In the genomic region with DNA sequence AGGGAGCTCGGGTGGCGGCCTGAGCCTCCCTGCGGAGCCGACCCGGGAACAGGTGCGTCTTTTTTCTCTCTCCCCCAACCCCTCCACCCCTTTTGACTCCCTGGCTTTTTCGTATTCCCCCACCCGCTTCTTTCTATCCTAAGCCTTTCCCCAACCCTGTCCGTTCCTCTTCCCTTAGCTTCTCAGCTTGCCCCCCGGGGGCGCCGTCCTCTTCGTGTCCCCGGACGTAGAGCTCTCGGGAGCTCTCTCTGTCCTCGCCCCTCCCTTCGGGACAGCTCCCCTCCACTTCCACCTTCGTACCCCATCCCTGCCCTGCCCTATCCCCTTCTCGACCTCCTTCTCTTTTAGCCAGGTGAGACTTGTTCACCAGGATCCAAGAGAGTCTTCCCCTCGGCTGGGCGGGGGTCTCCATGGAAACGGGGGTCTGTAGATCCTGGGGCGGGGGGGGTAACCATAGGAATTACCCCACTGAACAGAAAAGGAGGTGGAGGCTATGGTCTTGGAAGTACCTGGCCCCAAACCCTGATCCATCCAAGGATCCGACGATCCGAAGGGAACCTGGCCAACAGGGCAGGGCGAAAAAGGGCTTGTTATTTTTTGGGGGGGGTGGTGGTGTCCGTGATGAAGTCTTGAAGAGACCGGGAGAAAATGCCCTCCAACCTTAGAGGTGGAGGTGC, we compare ENCODE assay signal across 9 mouse cellular contexts. TPM values are rescaled to one million over a fixed set of nuclear protein-coding genes. Genes with fewer than 3 reads are reported as not detected.
DNase-seq lines count a peak whose midpoint lies in the region; ATAC-seq and TF ChIP-seq lines count a peak whose summit lies in the region.
"Had no signal": no experiment of that assay in that cellular context is flagged by ENCODE, and none has a peak within 500 bp of the region (broad histone marks: within the 10 kb centered on the region; RNA-seq: fewer than 3 reads in every experiment).

No protein-coding gene starts in this region.

- no peaks in the 10 kb centered on the region for H3K36me3 ChIP-seq in thymus, adult 2 months (ENCODE audit: control insufficient read depth, insufficient read depth, low read length)
- no peaks in the 10 kb centered on the region for H3K36me3 ChIP-seq in hindbrain, embryonic 15.5 days
- no peaks in the 10 kb centered on the region for H3K36me3 ChIP-seq in lung, embryonic 15.5 days
- no peaks in the 10 kb centered on the region for H3K36me3 ChIP-seq in testis, adult 2 months (ENCODE audit: control insufficient read depth, insufficient read depth, low read length)

- peak; percentile 22 for DNase-seq in embryo, embryonic 11 days
- no peak for DNase-seq in embryo, embryonic 10 days (ENCODE audit: low spot score)
- peak; percentile 26 for DNase-seq in thymus, adult 2 months
- DNase-seq in thymus, postnatal 25 days: no peak
- DNase-seq in spleen, adult 18-20 months: no peak

- peak overlapping the region; percentile 72 for H3K4me2 ChIP-seq in hindbrain, embryonic 15.5 days
- H3K4me2 ChIP-seq in lung, embryonic 15.5 days: peak overlapping the region; percentile 81

- H3K9ac ChIP-seq in hindbrain, embryonic 15.5 days: peak overlapping the region; percentile 63
- H3K9ac ChIP-seq in lung, embryonic 15.5 days: peak overlapping the region; percentile 50

- WGBS in thymus, adult 2 months: 3% methylated on average over 30 of the region's 30 CpGs
- WGBS in hindbrain, embryonic 15.5 days: 21% methylated on average over 29 of the region's 30 CpGs
- 8% methylated on average over 29 of the region's 30 CpGs for WGBS in lung, embryonic 15.5 days

- no peaks in the 10 kb centered on the region for H3K9me3 ChIP-seq in hindbrain, embryonic 15.5 days
- no peaks in the 10 kb centered on the region for H3K9me3 ChIP-seq in lung, embryonic 15.5 days

- peak overlapping the region; percentile 78 for H3K4me3 ChIP-seq in thymus, adult 2 months (ENCODE audit: control insufficient read depth, insufficient read depth, low read length)
- peak overlapping the region; percentile 61 for H3K4me3 ChIP-seq in hindbrain, embryonic 15.5 days
- peak overlapping the region; percentile 59 for H3K4me3 ChIP-seq in lung, embryonic 15.5 days
- H3K4me3 ChIP-seq in testis, adult 2 months (ENCODE audit: control insufficient read depth, low read depth, low read length): peak overlapping the region; percentile 90

- no peak overlapping the region for H3K27ac ChIP-seq in thymus, adult 2 months (ENCODE audit: control insufficient read depth, insufficient read depth, low read length)
- H3K27ac ChIP-seq in hindbrain, embryonic 15.5 days (replicated peaks): peak overlapping the region; percentile 83
- peak overlapping the region; percentile 75 for H3K27ac ChIP-seq in lung, embryonic 15.5 days
- peak overlapping the region; percentile 17; the same call in 1 of the 2 replicates for H3K27ac ChIP-seq in testis, adult 2 months (ENCODE audit: control insufficient read depth, insufficient read depth, low read depth, low read length)

- TF ChIP-seq POLR2A in thymus, adult 2 months (IDR thresholded peaks at IDR 0.05; ENCODE audit: control insufficient read depth, extremely low read depth, insufficient read depth, low read length, poor library complexity): no peak
- no peak for TF ChIP-seq POLR2A in testis, adult 2 months (IDR thresholded peaks at IDR 0.05; ENCODE audit: control insufficient read depth, low read depth, low read length)

- H3K4me1 ChIP-seq in thymus, adult 2 months (replicated peaks; ENCODE audit: control insufficient read depth, insufficient read depth, low read length): peaks cover 25% of the 10 kb centered on the region
- H3K4me1 ChIP-seq in hindbrain, embryonic 15.5 days (replicated peaks): peaks cover 18% of the 10 kb centered on the region
- H3K4me1 ChIP-seq in lung, embryonic 15.5 days: 0 out of 2 replicates have a peak, but pooled peaks cover 6% of the 10 kb centered on the region
- peaks cover 12% of the 10 kb centered on the region for H3K4me1 ChIP-seq in testis, adult 2 months (ENCODE audit: control insufficient read depth, insufficient read depth, low read length)

- peaks cover 5% of the 10 kb centered on the region; the same call in 1 of the 2 replicates for H3K27me3 ChIP-seq in thymus, adult 2 months (ENCODE audit: control insufficient read depth, insufficient read depth, low read length)
- H3K27me3 ChIP-seq in hindbrain, embryonic 15.5 days: no peaks in the 10 kb centered on the region
- H3K27me3 ChIP-seq in lung, embryonic 15.5 days: peaks cover 9% of the 10 kb centered on the region; the same call in 1 of the 2 replicates
- H3K27me3 ChIP-seq in testis, adult 2 months (ENCODE audit: control insufficient read depth, insufficient read depth, low read length): no peaks in the 10 kb centered on the region
- H3K27me3 ChIP-seq: Patski had no signal

- ATAC-seq in hindbrain, embryonic 15.5 days (ENCODE audit: low FRiP score, low read depth): peak; percentile 0
- ATAC-seq in lung, embryonic 15.5 days (ENCODE audit: borderline replicate concordance, extremely low read depth, low FRiP score, low TSS enrichment): no peak

- no peak for TF ChIP-seq CTCF in thymus, adult 2 months (IDR thresholded peaks at IDR 0.05; ENCODE audit: borderline replicate concordance, control insufficient read depth, extremely low read depth, insufficient read depth, low read length, poor library complexity)
- no peak for TF ChIP-seq CTCF in testis, adult 2 months (IDR thresholded peaks at IDR 0.05; ENCODE audit: control insufficient read depth, insufficient read depth, insufficient replicate concordance, low read depth, low read length)

RNA-seq across cellular contexts. Expression of a gene that starts 2.9 kb away (rescaled TPM):
- 7.8 TPM in 2 replicates for polyA plus RNA-seq in thymus, adult 2 months (2012; rRNA removed)
- polyA plus RNA-seq in hindbrain, embryonic 15.5 days (2015; fragmentation: Nextera tagmentation; extraction: Ambion mirVana): 6.1 and 6.7 TPM in 2 replicates
- polyA plus RNA-seq in lung, embryonic 15.5 days (2015; fragmentation: Nextera tagmentation; extraction: Ambion mirVana): 4.8 and 5.2 TPM in 2 replicates
- polyA plus RNA-seq in testis, adult 2 months (2012; rRNA removed): 4.2 and 4.6 TPM in 2 replicates

Comparison
In these comparisons a context has a peak if more than half of its experiments do, and no peak if none do; other contexts are left out.
1. DNase-seq: peak in embryo, embryonic 11 days (single experiment) and thymus, adult 2 months (single experiment); none in embryo, embryonic 10 days (single experiment), thymus, postnatal 25 days (single experiment) and spleen, adult 18-20 months (0 of 2).
2. Peak in every context shown above with its lines, with median percentiles within 50 percentile points of each other: H3K4me3 ChIP-seq.